Mouse (Mus musculus) erythroblast, embryonic 14.5 days (primary cell): ENCODE measurements around the gene Phc1. TPM values are rescaled to one million over a fixed set of nuclear protein-coding genes. Genes with fewer than 3 reads are reported as not detected.

Source experiments
- H3K27me3 ChIP-seq: 2 replicates; pipeline ENCODE4 v1.6.1; 2012; ENCODE audit warnings: inconsistent platforms; ENCODE audit not compliant: control insufficient read depth
- H3K36me3 ChIP-seq: 2 replicates; pipeline ENCODE4 v1.6.1; 2012; ENCODE audit warnings: mild to moderate bottlenecking, inconsistent platforms; ENCODE audit not compliant: control insufficient read depth
- H3K4me1 ChIP-seq: 2 replicates; pipeline ENCODE4 v1.6.1; 2012; ENCODE audit warnings: inconsistent platforms; ENCODE audit not compliant: control insufficient read depth
- H3K4me3 ChIP-seq: replicated peaks from 2 replicates; pipeline ENCODE3; 2012; ENCODE audit warnings: moderate library complexity, mild to moderate bottlenecking, inconsistent platforms
- H3K9me3 ChIP-seq: 2 replicates; pipeline ENCODE4 v1.6.1; 2012; ENCODE audit warnings: low read length, inconsistent platforms, mixed read lengths; ENCODE audit not compliant: control insufficient read depth
- GATA1 ChIP-seq: IDR thresholded peaks from 2 replicates; pipeline ENCODE4 v1.6.1; 2012; ENCODE audit warnings: low read length, inconsistent platforms, mixed read lengths
- TAL1 ChIP-seq: IDR thresholded peaks from 3 replicates; pipeline ENCODE4 v1.6.1; 2012; ENCODE audit warnings: low read length, inconsistent platforms, mixed read lengths
- polyA plus RNA-seq: library from polyadenylated mRNA; stranded (reverse); fragments of >175 nt; gene quantifications from 2 replicates; pipeline ENCODE4 v1.2.3, GENCODE M21; 2012

Phc1 gene
- polyA plus RNA-seq, 1 experiment, result 0.20 TPM

DNA sequence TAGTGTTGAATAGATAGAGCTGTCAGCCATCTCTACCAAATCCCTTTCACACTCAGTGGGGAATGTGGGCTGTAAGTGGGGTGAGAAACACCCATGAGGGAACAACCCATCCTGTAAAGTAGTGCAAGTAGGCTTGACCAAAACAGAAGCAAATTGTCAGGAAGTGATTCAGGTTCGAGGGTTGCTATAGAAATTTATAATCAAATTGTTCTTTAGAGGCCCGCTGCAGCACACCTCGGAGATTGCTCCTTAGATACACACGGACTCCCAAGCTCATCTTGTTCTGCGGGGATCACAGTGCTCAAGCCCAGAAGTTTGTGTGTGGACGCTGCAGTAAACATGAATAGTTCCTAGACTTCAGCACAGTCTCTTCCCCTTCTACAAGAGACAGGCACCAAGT lies 57.6 kb downstream of the Phc1 start, which contains the start of gene Klrg1:
Gene Klrg1, minus strand, starts transcription at position 101 of the 400 bp plus-strand sequence.
- H3K36me3 ChIP-seq, result no peaks in the 10 kb centered on the region
- H3K4me3 ChIP-seq, result no peak within 1 kb of the TSS
- no peak for TF ChIP-seq GATA1
- TF ChIP-seq TAL1, result no peak
- H3K9me3 ChIP-seq, result no peaks in the 10 kb centered on the region
- peaks cover 5% of the 10 kb centered on the region for H3K4me1 ChIP-seq
- no peaks in the 10 kb centered on the region for H3K27me3 ChIP-seq

DNA sequence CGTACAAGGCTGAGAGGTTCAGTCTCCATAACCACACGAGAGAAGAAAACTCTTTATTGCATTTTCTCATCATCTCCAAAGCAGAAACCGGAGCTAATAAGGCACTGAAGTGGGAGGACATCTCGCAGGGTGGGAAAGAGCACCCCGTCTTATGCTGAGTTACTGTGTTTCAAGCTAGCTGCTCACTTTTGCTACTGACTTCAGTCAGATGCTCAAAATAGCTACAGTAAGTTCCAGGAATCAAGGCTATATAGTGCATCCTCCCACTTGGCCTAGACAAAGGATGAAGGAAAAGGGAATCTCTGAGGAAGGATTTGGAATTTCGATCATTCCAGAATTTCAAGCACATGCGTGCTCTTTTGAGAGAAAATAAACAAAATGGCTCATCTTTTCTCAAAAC lies 63.8 kb downstream of the Phc1 start:
- H3K4me3 ChIP-seq, result no peak overlapping the region
- H3K9me3 ChIP-seq, result no peaks in the 10 kb centered on the region
- TF ChIP-seq TAL1, result no peak
- TF ChIP-seq GATA1, result no peak
- H3K4me1 ChIP-seq, result peaks cover 9% of the 10 kb centered on the region
- H3K27me3 ChIP-seq, result no peaks in the 10 kb centered on the region
- no peaks in the 10 kb centered on the region for H3K36me3 ChIP-seq

DNA sequence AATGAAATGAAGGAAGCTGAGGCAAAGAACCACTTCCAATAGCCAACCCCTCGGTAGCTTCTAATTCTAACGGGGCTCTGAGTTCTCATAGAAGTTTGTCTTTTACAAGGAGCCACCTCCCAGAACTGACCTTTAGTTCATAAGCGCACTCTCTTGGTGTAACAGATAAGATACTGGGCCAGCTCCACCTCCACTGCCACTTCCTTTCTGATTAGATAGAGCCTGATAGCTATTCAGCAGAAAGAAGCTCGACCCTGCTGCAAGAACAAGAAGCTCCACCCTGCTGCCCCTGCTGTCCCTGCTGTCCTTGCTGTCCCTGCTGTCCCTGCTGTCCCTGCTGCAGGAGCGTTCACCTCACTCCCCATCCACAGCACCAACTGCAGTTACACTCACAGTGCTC lies 65.8 kb downstream of the Phc1 start:
- H3K4me1 ChIP-seq, result peaks cover 14% of the 10 kb centered on the region
- no peak for TF ChIP-seq GATA1
- TF ChIP-seq TAL1, result no peak
- H3K36me3 ChIP-seq, result no peaks in the 10 kb centered on the region
- no peaks in the 10 kb centered on the region for H3K9me3 ChIP-seq
- H3K27me3 ChIP-seq, result no peaks in the 10 kb centered on the region
- H3K4me3 ChIP-seq, result no peak overlapping the region

DNA sequence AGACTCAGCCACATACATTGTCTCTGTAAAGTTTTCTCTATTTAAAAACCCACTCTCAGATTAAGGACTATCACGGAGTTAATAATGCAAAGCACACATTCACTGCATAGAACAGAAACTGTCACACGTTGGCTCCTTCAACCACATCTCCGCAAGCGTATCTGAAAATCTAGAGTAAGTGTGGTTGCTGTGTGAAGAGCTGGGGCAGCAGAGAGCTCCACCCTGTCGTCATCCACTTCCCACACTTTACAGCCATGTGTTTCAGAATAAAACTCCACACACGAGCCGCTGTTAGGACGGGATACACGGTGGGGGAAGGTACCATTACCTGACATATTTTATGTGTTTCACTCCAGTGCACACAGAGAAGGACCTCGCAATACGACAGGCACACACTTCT lies 70.2 kb downstream of the Phc1 start:
- no peak for TF ChIP-seq TAL1
- TF ChIP-seq GATA1, result no peak
- H3K4me3 ChIP-seq, result no peak overlapping the region
- peaks cover 20% of the 10 kb centered on the region for H3K4me1 ChIP-seq
- H3K36me3 ChIP-seq, result no peaks in the 10 kb centered on the region
- no peaks in the 10 kb centered on the region for H3K9me3 ChIP-seq
- no peaks in the 10 kb centered on the region for H3K27me3 ChIP-seq

DNA sequence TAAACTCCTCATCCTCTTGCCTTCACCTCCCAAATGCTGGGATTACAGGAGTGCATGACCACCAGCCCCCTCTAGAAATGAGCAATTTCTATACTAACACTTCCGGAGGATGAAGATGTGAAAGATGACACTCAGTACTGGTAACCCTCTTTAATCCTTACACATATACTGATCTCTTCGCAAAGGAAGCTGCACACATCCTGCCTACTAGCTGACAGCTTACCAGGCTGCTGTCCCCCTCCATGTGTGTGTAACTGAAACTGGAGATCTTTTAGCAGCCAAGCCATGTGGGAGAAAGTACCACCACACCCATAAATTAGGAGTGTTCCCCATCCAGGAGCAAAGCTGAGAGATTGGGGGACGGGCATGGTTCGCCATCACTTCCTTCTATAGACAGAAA lies 71.2 kb downstream of the Phc1 start:
- H3K4me1 ChIP-seq, result peaks cover 13% of the 10 kb centered on the region
- H3K4me3 ChIP-seq, result no peak overlapping the region
- H3K27me3 ChIP-seq, result no peaks in the 10 kb centered on the region
- no peaks in the 10 kb centered on the region for H3K36me3 ChIP-seq
- TF ChIP-seq GATA1 (no peak), TAL1 (no peak)
- no peaks in the 10 kb centered on the region for H3K9me3 ChIP-seq

DNA sequence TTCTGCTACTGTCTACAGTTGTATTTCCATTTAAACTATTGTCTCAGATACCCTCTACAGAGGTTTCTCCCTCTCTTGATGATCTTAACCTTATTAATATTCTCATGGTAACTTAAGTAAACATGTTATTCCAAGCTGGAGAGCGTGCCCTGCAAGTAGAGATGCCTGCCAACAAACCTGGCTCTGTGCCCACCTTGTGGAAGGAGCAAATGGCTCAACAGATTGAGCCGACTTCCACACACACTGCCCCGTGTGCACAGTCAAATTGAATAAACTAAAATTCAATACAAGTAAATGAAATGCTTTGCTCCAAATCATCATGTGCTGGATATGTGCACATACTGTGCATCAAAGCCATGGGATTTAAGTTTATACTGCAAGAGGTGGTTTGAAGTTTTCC lies 71.8 kb downstream of the Phc1 start:
- Histone ChIP-seq H3K4me1 (peaks cover 12% of the 10 kb centered on the region), H3K27me3 (no peaks in the 10 kb centered on the region), H3K36me3 (no peaks in the 10 kb centered on the region), H3K9me3 (no peaks in the 10 kb centered on the region), H3K4me3 (no peak overlapping the region)
- no peak for TF ChIP-seq GATA1
- no peak for TF ChIP-seq TAL1

Other genes with a start within 250 kb of the Phc1 start
- gene Klrg1, start 57.7 kb downstream of the Phc1 start, polyA plus RNA-seq, result not detected in 2 replicates
- gene M6pr, start 31.8 kb downstream of the Phc1 start, polyA plus RNA-seq, result 0.79 and 0.87 TPM in 2 replicates
- not detected in 2 replicates for gene Rimklb, start 158.2 kb upstream of the Phc1 start, polyA plus RNA-seq
- not detected in 2 replicates for gene Mfap5, start 165.3 kb upstream of the Phc1 start, polyA plus RNA-seq
- gene Aicda, start 213.2 kb upstream of the Phc1 start, polyA plus RNA-seq, result 0.03 TPM in 1 of 2 replicates, not detected in the other